Mouse (Mus musculus): ENCODE measurements around the gene Dusp8. TPM values are rescaled to one million over a fixed set of nuclear protein-coding genes. Genes with fewer than 3 reads are reported as not detected.
"Not testable (repeated sequence)": the region's sequence is repeated elsewhere in the genome, so short reads cannot be mapped to it uniquely, and the experiment has no call there.

Gene Dusp8
- total RNA-seq (2021) = 100 to 1,000 TPM; 123 to 125 TPM

- peak; percentile 94 to 96 for DNase-seq
Observed at GRCm38 (mm10) chr7:142095183-142095931, at the start of gene Dusp8. TSS of gene Dusp8 (minus strand) at chr7:142095843.

GRCm38 (mm10) chr7:142144507-142144906 is 48.9 kb upstream of the Dusp8 start, which contains the start of gene Gm45337:
TSS of gene Gm45337 (minus strand) at chr7:142144607.
- DNase-seq = no peak

- not testable (repeated sequence) for DNase-seq
Observed at GRCm38 (mm10) chr7:142143506-142144010, 47.9 kb upstream of the Dusp8 start.

GRCm38 (mm10) chr7:142140696-142141095 is 45.1 kb upstream of the Dusp8 start:
- no peak for DNase-seq

- not testable (repeated sequence) for DNase-seq
Observed at GRCm38 (mm10) chr7:142135934-142136333, 40.3 kb upstream of the Dusp8 start, which contains the start of gene Gm39115. TSS of gene Gm39115 (minus strand) at chr7:142136034.

- DNase-seq = no peak
Observed at GRCm38 (mm10) chr7:142134206-142134995, 38.8 kb upstream of the Dusp8 start.

GRCm38 (mm10) chr7:142128843-142129242 is 33.2 kb upstream of the Dusp8 start:
- no peak for DNase-seq

GRCm38 (mm10) chr7:142120629-142121028 is 25.0 kb upstream of the Dusp8 start, which contains the start of gene Gm45618:
TSS of gene Gm45618 (minus strand) at chr7:142120729.
- not testable (repeated sequence) for DNase-seq

- no peak for DNase-seq
Observed at GRCm38 (mm10) chr7:142119632-142120031, 24.0 kb upstream of the Dusp8 start.

GRCm38 (mm10) chr7:142104747-142105146 is 9.1 kb upstream of the Dusp8 start:
- DNase-seq = no peak

- peak; percentile 69 to 77 for DNase-seq
Observed at GRCm38 (mm10) chr7:142097776-142098175, 2.1 kb upstream of the Dusp8 start.

- DNase-seq = no peak
Observed at GRCm38 (mm10) chr7:142096701-142097100, 1.1 kb upstream of the Dusp8 start.

- DNase-seq = peak; percentile 63 to 69
Observed at GRCm38 (mm10) chr7:142094301-142095143, 1.1 kb downstream of the Dusp8 start.

- no peak for DNase-seq
Observed at GRCm38 (mm10) chr7:142093696-142094240, 1.9 kb downstream of the Dusp8 start.

GRCm38 (mm10) chr7:142092991-142093390 is 2.7 kb downstream of the Dusp8 start:
- no peak for DNase-seq

- DNase-seq = peak in 1 of 2 experiments; percentile 54
Observed at GRCm38 (mm10) chr7:142091848-142092247, 3.8 kb downstream of the Dusp8 start.

- DNase-seq = no peak
Observed at GRCm38 (mm10) chr7:142089648-142090447, 5.8 kb downstream of the Dusp8 start.

- DNase-seq = peak; percentile 66 to 70
Observed at GRCm38 (mm10) chr7:142088886-142089285, 6.8 kb downstream of the Dusp8 start.

- DNase-seq = no peak
Observed at GRCm38 (mm10) chr7:142087069-142087652, 8.5 kb downstream of the Dusp8 start.

GRCm38 (mm10) chr7:142086159-142086905 is 9.3 kb downstream of the Dusp8 start:
- no peak for DNase-seq
